Mouse (Mus musculus) ES-E14 (cell line): Measurements from ENCODE around the gene Akap2. TPM values are rescaled to one million over a fixed set of nuclear protein-coding genes. Genes with fewer than 3 reads are reported as not detected.

Experiments
- DNase-seq: peaks from one replicate; pipeline ENCODE4 v3.0.0-alpha.2; 2013; ENCODE audit warnings: low read depth, low spot score
- H3K27ac ChIP-seq: 2 replicates; pipeline ENCODE4 v1.5.1; 2012; ENCODE audit warnings: low read depth, mild to moderate bottlenecking, low read length, moderate library complexity, mixed read lengths; ENCODE audit not compliant: poor library complexity, insufficient read depth, severe bottlenecking
- H3K36me3 ChIP-seq: 2 replicates; pipeline ENCODE4 v1.6.1; 2012; ENCODE audit warnings: mild to moderate bottlenecking, low read length, moderate library complexity, mixed read lengths; ENCODE audit not compliant: control insufficient read depth, poor library complexity, insufficient read depth, severe bottlenecking
- H3K4me1 ChIP-seq, 2 experiments: fragments of 150-350 bp in 1 of 2; sonication (generic) in 1 of 2; 2 replicates each; pipeline ENCODE4 v1.6.1; 2012; ENCODE audit warnings: low read length in 2 of 2, mild to moderate bottlenecking in 1 of 2, mixed read lengths in 1 of 2; ENCODE audit not compliant: control insufficient read depth in 2 of 2, insufficient read depth in 2 of 2, poor library complexity in 1 of 2
- H3K4me3 ChIP-seq, 2 experiments: fragments of 150-350 bp in 1 of 2; sonication (generic) in 1 of 2; 2 replicates each; pipeline ENCODE4 v1.5.1; 2012; ENCODE audit warnings: low read length in 2 of 2, low read depth in 1 of 2, mild to moderate bottlenecking in 1 of 2, mixed read lengths in 1 of 2; ENCODE audit not compliant: insufficient read depth in 1 of 2, poor library complexity in 1 of 2, severe bottlenecking in 1 of 2
- H3K9ac ChIP-seq: 2 replicates; pipeline ENCODE4 v1.6.1; 2012; ENCODE audit warnings: low read depth, mild to moderate bottlenecking, low read length, mixed read lengths; ENCODE audit not compliant: poor library complexity, insufficient read depth, severe bottlenecking
- H3K9me3 ChIP-seq: fragments of 150-350 bp; sonication (generic); 2 replicates; pipeline ENCODE4 v1.6.1; 2012; ENCODE audit warnings: low read depth, mild to moderate bottlenecking, low read length; ENCODE audit not compliant: control insufficient read depth, insufficient read depth
- CHD2 ChIP-seq: IDR thresholded peaks from 2 replicates; pipeline ENCODE4 v1.6.1; 2014; ENCODE audit warnings: mild to moderate bottlenecking, low read depth, low read length, inconsistent platforms
- HCFC1 ChIP-seq: IDR thresholded peaks from 2 replicates; pipeline ENCODE4 v1.6.1; 2012; ENCODE audit warnings: low read length, inconsistent platforms, borderline replicate concordance; ENCODE audit not compliant: insufficient read depth
- MAFK ChIP-seq: IDR thresholded peaks from 2 replicates; pipeline ENCODE4 v1.6.1; 2014; ENCODE audit warnings: mild to moderate bottlenecking, low read depth, low read length, inconsistent platforms; ENCODE audit not compliant: insufficient read depth
- ZC3H11A ChIP-seq: IDR thresholded peaks from 2 replicates; pipeline ENCODE4 v1.6.1; 2012; ENCODE audit warnings: low read depth, mild to moderate bottlenecking, inconsistent platforms, low read length, borderline replicate concordance
- ZNF384 ChIP-seq: IDR thresholded peaks from 2 replicates; pipeline ENCODE4 v1.6.1; 2012; ENCODE audit warnings: low read depth, low read length, inconsistent platforms
- in situ Hi-C, 2 experiments: fragments of 600-800 bp; cut with MboI; formaldehyde crosslinking; loops; one replicate each; pipeline ENCODE4 v1.15.1; 2025; ENCODE audit warnings: low sequenced_read_pairs in 2 of 2, inconsistent platforms in 1 of 2; ENCODE audit not compliant: unreplicated experiment in 2 of 2
- total RNA-seq: library from RNA; depleted of rRNA; stranded (reverse); fragments of 300-350 nt; gene quantifications from 2 replicates; pipeline ENCODE4 v1.2.3, GENCODE M21; 2012

Akap2 gene
- total RNA-seq, 1 experiment, result 35.7 TPM

- no peak for DNase-seq
- Histone ChIP-seq H3K9me3 (no peaks in the 10 kb centered on the region), H3K4me3 (no peak overlapping the region), H3K4me1 (peaks cover 27 to 38% of the 10 kb centered on the region in 2 experiments), H3K27ac (no peak overlapping the region; the same call in 1 of the 2 replicates), H3K36me3 (no peaks in the 10 kb centered on the region), H3K9ac (no peak overlapping the region)
- TF ChIP-seq ZC3H11A, result no peak
- no peak for TF ChIP-seq ZNF384
- TF ChIP-seq MAFK, result no peak
- no peak for TF ChIP-seq CHD2
- TF ChIP-seq HCFC1, result no peak
- in situ Hi-C loops, result no loop called here
These were observed 29.9 kb upstream of the Akap2 start for GRCm38 (mm10) chr4:57687583-57687982.

DNA sequence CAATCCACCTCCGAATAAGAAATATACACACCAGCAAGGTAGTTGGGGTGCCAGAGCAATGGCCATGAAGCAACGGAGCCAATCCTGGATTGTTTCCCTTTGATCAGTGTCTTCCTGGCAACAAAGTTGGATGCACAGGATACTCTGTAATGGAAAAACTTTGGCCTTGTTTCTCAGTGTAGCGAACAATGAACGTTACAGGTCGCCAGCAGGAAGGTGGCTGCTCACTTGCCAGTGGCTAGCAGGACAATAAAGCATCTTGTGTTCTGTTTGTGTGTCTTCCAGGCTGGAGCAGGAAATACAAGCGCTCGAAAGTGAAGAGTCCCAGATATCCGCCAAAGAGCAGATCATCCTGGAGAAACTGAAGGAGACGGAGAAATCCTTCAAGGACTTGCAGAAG is 29.3 kb upstream of the Akap2 start:
- Histone ChIP-seq H3K4me1 (peaks cover 27 to 36% of the 10 kb centered on the region in 2 experiments), H3K9me3 (no peaks in the 10 kb centered on the region), H3K9ac (no peak overlapping the region), H3K27ac (peak overlapping the region; percentile 70; the same call in 1 of the 2 replicates), H3K4me3 (no peak overlapping the region), H3K36me3 (no peaks in the 10 kb centered on the region)
- in situ Hi-C loops, result no loop called here
- no peak for DNase-seq
- no peak for TF ChIP-seq ZC3H11A
- no peak for TF ChIP-seq ZNF384
- TF ChIP-seq MAFK, result no peak
- no peak for TF ChIP-seq HCFC1
- no peak for TF ChIP-seq CHD2

- Histone ChIP-seq H3K9me3 (no peaks in the 10 kb centered on the region), H3K9ac (no peak overlapping the region; the same call in 1 of the 2 replicates), H3K27ac (peak overlapping the region; percentile 81), H3K4me1 (peaks cover 27 to 45% of the 10 kb centered on the region in 2 experiments), H3K36me3 (no peaks in the 10 kb centered on the region), H3K4me3 (0 out of 4 replicates have a peak overlapping the region, but pooled peaks of 1 of the 2 experiments have one; percentile 6)
- no peak for TF ChIP-seq ZC3H11A
- TF ChIP-seq ZNF384, result no peak
- TF ChIP-seq HCFC1, result no peak
- TF ChIP-seq CHD2, result no peak
- TF ChIP-seq MAFK, result no peak
- in situ Hi-C loops, result no loop called here
- no peak for DNase-seq
These were observed 27.5 kb upstream of the Akap2 start for GRCm38 (mm10) chr4:57690001-57690400.

DNA sequence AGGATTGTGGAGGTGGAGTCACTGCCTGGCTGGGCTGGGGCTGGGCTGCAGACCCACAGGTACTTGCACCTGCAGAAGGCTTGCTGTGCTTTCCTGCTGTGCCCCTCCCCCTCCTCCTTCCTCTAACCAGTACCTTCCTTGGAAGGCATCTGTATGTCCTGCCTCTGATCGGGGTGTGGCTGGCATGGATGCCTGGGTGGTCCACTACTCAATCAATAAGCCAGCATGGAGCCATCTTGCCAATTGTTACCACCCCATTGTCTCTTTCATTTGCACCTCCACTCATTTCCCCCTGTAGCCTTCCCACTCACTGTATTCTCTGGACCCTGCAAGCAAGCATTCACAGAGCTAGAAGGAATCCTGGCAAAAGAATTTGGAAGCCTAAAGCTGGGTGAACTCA is 26.7 kb upstream of the Akap2 start:
- Histone ChIP-seq H3K9ac (no peak overlapping the region), H3K27ac (peak overlapping the region; percentile 82; the same call in 1 of the 2 replicates)
- in situ Hi-C loops, result no loop called here

More for the DNA sequence above, 26.7 kb upstream of the Akap2 start:
- TF ChIP-seq CHD2 (0 out of 2 replicates have a peak, but pooled peaks have one; percentile 62), MAFK (no peak), HCFC1 (no peak), ZC3H11A (no peak), ZNF384 (no peak)
- H3K36me3 ChIP-seq, result no peaks in the 10 kb centered on the region
- no peak overlapping the region for H3K4me3 ChIP-seq
- H3K9me3 ChIP-seq, result no peaks in the 10 kb centered on the region
- peak; percentile 96 for DNase-seq
- H3K4me1 ChIP-seq, result peaks cover 27 to 46% of the 10 kb centered on the region in 2 experiments
